Mouse (Mus musculus): ENCODE results near the gene Pcdh9.

GRCm38 (mm10) chr14:93070140-93070539, 820.3 kb downstream of the Pcdh9 start:
- TF ChIP-seq POLR2A (IDR thresholded peaks at IDR 0.05; ENCODE audit: low read depth, low read length) (no peak), CTCF (conservative IDR thresholded peaks at IDR 0.05; ENCODE audit: insufficient read depth, insufficient read length, low read depth, low read length) (no peak)
